Mouse (Mus musculus) intestine, embryonic 14.5 days (tissue): Measurements from ENCODE around the gene Olfr1104. TPM values are rescaled to one million over a fixed set of nuclear protein-coding genes. Genes with fewer than 3 reads are reported as not detected.

Experiments
- ATAC-seq: fragments of 200-750 bp; cut with Nextera tagmentation; replicated peaks from 2 replicates; pipeline ENCODE4 v1.8.0; 2017; ENCODE audit warnings: low read depth, moderate number of reproducible peaks, moderate TSS enrichment, moderate library complexity; ENCODE audit not compliant: low FRiP score, low TSS enrichment
- DNase-seq: peaks from one replicate; pipeline ENCODE4 v3.0.0-alpha.2; 2018; ENCODE audit warnings: low spot score
- H3K27ac ChIP-seq: fragments of 300-500 bp; sonication (generic); 2 replicates; pipeline ENCODE4 v1.5.1; 2014; ENCODE audit warnings: low read depth, mild to moderate bottlenecking, control low read depth
- H3K27me3 ChIP-seq: fragments of 300-500 bp; sonication (generic); replicated peaks from 2 replicates; pipeline ENCODE4 v1.6.1; 2014; ENCODE audit warnings: low read length, control low read depth; ENCODE audit not compliant: control insufficient read depth, insufficient read depth
- H3K36me3 ChIP-seq: fragments of 300-500 bp; sonication (generic); 2 replicates; pipeline ENCODE4 v1.6.1; 2014; ENCODE audit warnings: low read length, control low read depth; ENCODE audit not compliant: control insufficient read depth, insufficient read depth
- H3K4me1 ChIP-seq: fragments of 300-500 bp; sonication (generic); replicated peaks from 2 replicates; pipeline ENCODE4 v1.6.1; 2014; ENCODE audit warnings: low read length, control low read depth, mixed read lengths; ENCODE audit not compliant: control insufficient read depth, insufficient read depth
- H3K4me2 ChIP-seq: fragments of 300-500 bp; sonication (generic); 2 replicates; pipeline ENCODE4 v1.6.1; 2014; ENCODE audit warnings: low read length
- H3K4me3 ChIP-seq: fragments of 300-500 bp; sonication (generic); 2 replicates; pipeline ENCODE4 v1.5.1; 2014; ENCODE audit warnings: low read depth, low read length, control low read depth, mixed read lengths
- H3K9ac ChIP-seq: fragments of 300-500 bp; sonication (generic); 2 replicates; pipeline ENCODE4 v1.6.1; 2014; ENCODE audit warnings: mild to moderate bottlenecking, low read length
- H3K9me3 ChIP-seq: fragments of 300-500 bp; sonication (generic); 2 replicates; pipeline ENCODE4 v1.6.1; 2016; ENCODE audit warnings: low read length, control low read depth; ENCODE audit not compliant: control insufficient read depth
- WGBS: fragments of 180-500 bp; shearing (Covaris S2); extraction: QIAGEN DNeasy Blood & Tissue Kit; methylation state at CpG from one replicate; pipeline ENCODE4 v1.1.7; 2014; 5-methylcytosine and 5-hydroxymethylcytosine counted together
- polyA plus RNA-seq: library from polyadenylated mRNA; unstranded; fragments of >200 nt; fragmentation: Nextera tagmentation; extraction: Ambion mirVana; gene quantifications from 2 replicates; pipeline ENCODE4 v1.2.1, GENCODE M21; 2014

Gene Olfr1104
- not detected in 2 replicates for polyA plus RNA-seq

- no peak within 1 kb of the TSS for H3K27ac ChIP-seq
- H3K36me3 ChIP-seq = no peaks in the 10 kb centered on the region
- no peak within 1 kb of the TSS for H3K4me3 ChIP-seq
- no peak within 1 kb of the TSS for H3K9ac ChIP-seq
- H3K4me2 ChIP-seq = no peak within 1 kb of the TSS
- no peaks in the 10 kb centered on the region for H3K27me3 ChIP-seq
- no peaks in the 10 kb centered on the region for H3K4me1 ChIP-seq
- 63% methylated on average over 1 of the region's 1 CpGs for WGBS
- no peaks in the 10 kb centered on the region for H3K9me3 ChIP-seq
- DNase-seq (no peak), ATAC-seq (no peak)
These were observed at the start of gene Olfr1104 for GRCm38 (mm10) chr2:87026980-87027379. Gene Olfr1104, minus strand, starts transcription at chr2:87027080.

GRCm38 (mm10) chr2:87075717-87076116 lies 48.8 kb upstream of the Olfr1104 start, which contains the start of gene Olfr1107:
Gene Olfr1107, minus strand, starts transcription at chr2:87075817.
- no peak for DNase-seq
- Histone ChIP-seq H3K9ac (no peak within 1 kb of the TSS), H3K9me3 (no peaks in the 10 kb centered on the region), H3K27ac (no peak within 1 kb of the TSS), H3K4me3 (no peak within 1 kb of the TSS), H3K27me3 (no peaks in the 10 kb centered on the region), H3K4me1 (no peaks in the 10 kb centered on the region), H3K36me3 (no peaks in the 10 kb centered on the region), H3K4me2 (no peak within 1 kb of the TSS)
- WGBS = 92% methylated on average over 1 of the region's 1 CpGs
- no peak for ATAC-seq

- H3K4me1 ChIP-seq = no peaks in the 10 kb centered on the region
- H3K36me3 ChIP-seq = no peaks in the 10 kb centered on the region
- H3K9me3 ChIP-seq = no peaks in the 10 kb centered on the region
- no peak within 1 kb of the TSS for H3K4me3 ChIP-seq
- no peak within 1 kb of the TSS for H3K27ac ChIP-seq
- no peak within 1 kb of the TSS for H3K4me2 ChIP-seq
- WGBS = 73% methylated on average over 1 of the region's 1 CpGs
- ATAC-seq = no peak
- no peak within 1 kb of the TSS for H3K9ac ChIP-seq
- DNase-seq = no peak
- no peaks in the 10 kb centered on the region for H3K27me3 ChIP-seq
These were observed 25.3 kb upstream of the Olfr1104 start, which contains the start of gene Olfr1106 for GRCm38 (mm10) chr2:87052173-87052572. Gene Olfr1106, minus strand, starts transcription at chr2:87052273.

GRCm38 (mm10) chr2:87036431-87036830 lies 9.6 kb upstream of the Olfr1104 start, which contains the start of gene Olfr1105:
Gene Olfr1105, minus strand, starts transcription at chr2:87036531.
- Histone ChIP-seq H3K4me3 (no peak within 1 kb of the TSS), H3K27me3 (no peaks in the 10 kb centered on the region), H3K27ac (no peak within 1 kb of the TSS), H3K36me3 (no peaks in the 10 kb centered on the region), H3K4me1 (no peaks in the 10 kb centered on the region), H3K4me2 (no peak within 1 kb of the TSS), H3K9me3 (no peaks in the 10 kb centered on the region), H3K9ac (no peak within 1 kb of the TSS)
- ATAC-seq (no peak), DNase-seq (no peak)

GRCm38 (mm10) chr2:86998098-86998497 lies 28.8 kb downstream of the Olfr1104 start, which contains the start of gene Olfr1102:
Gene Olfr1102, plus strand, starts transcription at chr2:86998398.
- no peak within 1 kb of the TSS for H3K4me2 ChIP-seq
- no peak within 1 kb of the TSS for H3K4me3 ChIP-seq
- no peaks in the 10 kb centered on the region for H3K9me3 ChIP-seq
- H3K27me3 ChIP-seq = no peaks in the 10 kb centered on the region
- ATAC-seq (no peak), DNase-seq (no peak)
- H3K4me1 ChIP-seq = no peaks in the 10 kb centered on the region
- H3K27ac ChIP-seq = no peak within 1 kb of the TSS
- no peak within 1 kb of the TSS for H3K9ac ChIP-seq
- no peaks in the 10 kb centered on the region for H3K36me3 ChIP-seq

GRCm38 (mm10) chr2:86991121-86991520 lies 35.8 kb downstream of the Olfr1104 start, which contains the start of gene Olfr1101:
Gene Olfr1101, minus strand, starts transcription at chr2:86991221.
- no peaks in the 10 kb centered on the region for H3K4me1 ChIP-seq
- H3K9me3 ChIP-seq = no peaks in the 10 kb centered on the region
- WGBS = 74% methylated on average over 3 of the region's 3 CpGs
- no peak for ATAC-seq
- H3K36me3 ChIP-seq = no peaks in the 10 kb centered on the region
- no peak within 1 kb of the TSS for H3K27ac ChIP-seq
- H3K9ac ChIP-seq = no peak within 1 kb of the TSS
- no peak within 1 kb of the TSS for H3K4me2 ChIP-seq
- DNase-seq = no peak
- H3K27me3 ChIP-seq = no peaks in the 10 kb centered on the region
- no peak within 1 kb of the TSS for H3K4me3 ChIP-seq

GRCm38 (mm10) chr2:86979854-86980253 lies 47.0 kb downstream of the Olfr1104 start, which contains the start of gene Olfr1100:
Gene Olfr1100, minus strand, starts transcription at chr2:86979954.
- Histone ChIP-seq H3K9ac (no peak within 1 kb of the TSS), H3K36me3 (no peaks in the 10 kb centered on the region), H3K4me3 (no peak within 1 kb of the TSS), H3K27me3 (no peaks in the 10 kb centered on the region), H3K4me1 (no peaks in the 10 kb centered on the region), H3K27ac (no peak within 1 kb of the TSS), H3K9me3 (no peaks in the 10 kb centered on the region), H3K4me2 (no peak within 1 kb of the TSS)
- no peak for DNase-seq
- 80% methylated on average over 3 of the region's 3 CpGs for WGBS
- no peak for ATAC-seq

Other genes starting within 250 kb of the Olfr1104 start
- not detected in 2 replicates for gene Olfr1093, start 244.6 kb downstream of the Olfr1104 start, polyA plus RNA-seq
- not detected in 2 replicates for gene Olfr141, start 217.1 kb downstream of the Olfr1104 start, polyA plus RNA-seq
- gene Olfr1094, start 202.4 kb downstream of the Olfr1104 start, polyA plus RNA-seq = not detected in 2 replicates
- not detected in 2 replicates for gene Olfr1095, start 175.4 kb downstream of the Olfr1104 start, polyA plus RNA-seq
- gene Gm13723, start 152.3 kb downstream of the Olfr1104 start, polyA plus RNA-seq = not detected in 2 replicates
- gene Olfr1097, start 134.9 kb downstream of the Olfr1104 start, polyA plus RNA-seq = not detected in 2 replicates
- gene Olfr1098, start 102.5 kb downstream of the Olfr1104 start, polyA plus RNA-seq = not detected in 2 replicates
- gene Olfr1099, start 66.4 kb downstream of the Olfr1104 start, polyA plus RNA-seq = not detected in 2 replicates
- not detected in 2 replicates for gene Olfr1100, start 47.1 kb downstream of the Olfr1104 start, polyA plus RNA-seq
- gene Olfr1101, start 35.9 kb downstream of the Olfr1104 start, polyA plus RNA-seq = not detected in 2 replicates
- not detected in 2 replicates for gene Olfr1102, start 28.7 kb downstream of the Olfr1104 start, polyA plus RNA-seq
- not detected in 2 replicates for gene Olfr1105, start 9.5 kb upstream of the Olfr1104 start, polyA plus RNA-seq
- gene Olfr1106, start 25.2 kb upstream of the Olfr1104 start, polyA plus RNA-seq = not detected in 2 replicates
- not detected in 2 replicates for gene Olfr1107, start 48.7 kb upstream of the Olfr1104 start, polyA plus RNA-seq
- gene Olfr1109, start 68.9 kb upstream of the Olfr1104 start, polyA plus RNA-seq = not detected in 2 replicates
- gene Olfr259, start 87.5 kb upstream of the Olfr1104 start, polyA plus RNA-seq = not detected in 2 replicates
- not detected in 2 replicates for gene Olfr1110, start 113.2 kb upstream of the Olfr1104 start, polyA plus RNA-seq
- not detected in 2 replicates for gene Olfr1111, start 125.5 kb upstream of the Olfr1104 start, polyA plus RNA-seq
- gene Olfr1112, start 160.7 kb upstream of the Olfr1104 start, polyA plus RNA-seq = not detected in 2 replicates
- not detected in 2 replicates for gene Olfr1113, start 181.9 kb upstream of the Olfr1104 start, polyA plus RNA-seq
- not detected in 2 replicates for gene Olfr1115, start 220.9 kb upstream of the Olfr1104 start, polyA plus RNA-seq
- gene Olfr1116, start 240.5 kb upstream of the Olfr1104 start, polyA plus RNA-seq = not detected in 2 replicates